Mouse (Mus musculus): ENCODE measurements around the gene Mea1. TPM values are rescaled to one million over a fixed set of nuclear protein-coding genes. Genes with fewer than 3 reads are reported as not detected.

Gene Mea1
- polyA plus RNA-seq, 1 experiment from 2014 or later, result 170 TPM

DNA sequence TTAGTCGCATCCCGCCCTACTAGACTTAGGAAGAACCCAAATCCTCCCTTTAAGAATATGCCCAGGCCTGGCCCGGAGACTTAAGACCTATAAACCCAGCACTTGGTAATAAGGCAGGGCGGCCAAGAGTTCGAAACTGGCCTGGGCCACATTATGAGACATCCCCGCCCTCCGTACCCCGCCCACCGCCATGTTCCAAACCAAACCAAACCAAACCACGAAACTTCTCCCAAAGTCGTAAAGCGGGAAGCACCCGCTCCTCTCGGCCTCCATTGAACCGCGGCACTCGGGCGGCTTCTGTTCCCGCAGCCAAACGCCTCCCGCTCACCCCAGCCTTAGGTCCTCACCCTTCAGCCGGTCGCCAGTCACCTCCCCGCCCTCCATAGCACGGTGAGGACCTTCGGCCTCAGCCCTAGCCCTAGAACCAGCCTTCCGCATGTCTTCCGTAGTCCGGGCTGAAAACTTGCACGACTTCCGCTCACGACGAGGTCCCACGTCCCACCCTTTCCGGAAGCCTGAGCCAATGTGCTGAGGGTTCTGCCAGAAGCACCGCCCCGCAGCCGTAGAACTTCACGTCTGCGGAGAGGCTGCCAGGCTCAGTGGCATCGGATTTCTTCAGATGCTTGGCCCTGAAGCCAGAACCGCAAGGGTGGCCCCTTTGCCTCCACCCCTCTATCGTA, 4.6 kb upstream of the Mea1 start, which contains the start of gene Rrp36:
Rrp36 (minus strand) TSS at position 503 of the 680 bp plus-strand sequence.
- Histone ChIP-seq H3K4me3 (peak within 1 kb of the TSS; percentile 89), H3K4me1 (peaks cover 26% of the 10 kb centered on the region), H3K27me3 (no peaks in the 10 kb centered on the region), H3K36me3 (peaks cover 60% of the 10 kb centered on the region), H3K27ac (peak within 1 kb of the TSS; percentile 97), H3K9me3 (no peaks in the 10 kb centered on the region), H3K4me2 (replicated peaks) (peak within 1 kb of the TSS; percentile 79), H3K9ac (peak within 1 kb of the TSS; percentile 78)
- peak; percentile 91 for ATAC-seq (ENCODE audit: insufficient number of reproducible peaks, insufficient read depth, low FRiP score, low TSS enrichment)
- WGBS, result 1% methylated on average over 43 of the region's 43 CpGs

DNA sequence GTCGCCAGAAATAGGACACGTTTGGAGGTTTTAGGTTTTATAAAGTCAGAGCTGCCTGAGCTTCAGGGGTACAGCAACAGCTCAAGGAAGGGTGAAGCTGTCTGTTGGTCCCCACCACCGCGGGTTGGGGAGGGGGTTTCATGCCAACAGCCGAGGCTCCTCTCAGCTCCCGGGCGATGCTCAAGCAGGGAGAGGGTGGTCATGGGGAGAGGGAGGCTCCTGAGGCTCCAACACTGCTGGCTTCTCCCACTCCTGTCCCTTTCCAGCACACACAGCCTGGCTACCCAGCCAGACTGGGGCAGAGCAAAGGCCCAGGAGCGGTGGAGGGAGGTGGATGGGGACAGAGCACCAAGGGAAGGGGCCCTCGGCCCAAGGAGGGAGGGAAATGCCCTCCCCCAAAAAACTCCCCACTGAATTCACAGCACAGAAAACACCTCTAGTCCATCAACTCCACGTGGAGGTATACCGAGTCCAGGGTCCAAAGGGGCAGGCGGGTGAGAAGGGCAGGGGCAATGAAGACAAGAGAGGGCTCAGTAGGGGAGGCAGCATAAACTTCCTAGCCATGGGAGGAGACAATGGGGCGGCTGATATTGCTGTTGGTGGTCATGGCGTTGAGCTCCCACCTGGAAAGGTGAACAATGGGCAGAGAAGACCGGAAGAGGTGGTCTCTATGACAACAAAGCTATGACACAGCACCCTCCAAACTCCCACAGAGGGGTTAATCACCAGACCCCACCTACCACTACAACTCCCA, 3.9 kb upstream of the Mea1 start:
- WGBS, result 15% methylated on average over 14 of the region's 15 CpGs
- peak overlapping the region; percentile 78 for H3K9ac ChIP-seq
- peaks cover 53% of the 10 kb centered on the region for H3K36me3 ChIP-seq
- peak overlapping the region; percentile 79 for H3K4me2 ChIP-seq (replicated peaks)
- ATAC-seq (ENCODE audit: insufficient number of reproducible peaks, insufficient read depth, low FRiP score, low TSS enrichment), result no peak; the same call in 1 of the 2 replicates
- H3K4me3 ChIP-seq, result peak overlapping the region; percentile 89
- H3K9me3 ChIP-seq, result no peaks in the 10 kb centered on the region
- H3K27ac ChIP-seq, result peak overlapping the region; percentile 97
- H3K4me1 ChIP-seq, result peaks cover 33% of the 10 kb centered on the region
- H3K27me3 ChIP-seq, result no peaks in the 10 kb centered on the region

DNA sequence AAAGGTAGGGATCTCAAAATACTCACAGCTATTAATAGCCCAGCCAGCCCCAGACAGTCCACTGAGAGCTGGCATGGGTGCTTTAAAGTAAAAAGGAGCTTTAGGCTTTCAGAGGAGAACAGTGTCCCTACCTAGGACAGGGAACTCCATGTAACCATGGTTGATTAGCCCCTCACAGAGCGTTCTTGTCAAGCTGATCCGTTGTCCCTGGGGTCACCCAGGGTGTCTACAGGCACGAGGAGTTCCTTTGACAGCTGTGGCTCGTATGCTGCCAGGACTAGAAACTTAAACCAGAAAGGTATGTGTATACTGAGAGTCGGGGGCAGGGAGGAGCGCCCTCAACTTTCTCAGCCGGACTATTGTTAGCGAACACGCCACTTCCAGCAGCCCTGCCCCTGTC, 318 bp downstream of the Mea1 start:
- Histone ChIP-seq H3K27me3 (no peaks in the 10 kb centered on the region), H3K4me1 (peaks cover 33% of the 10 kb centered on the region), H3K4me3 (peak overlapping the region; percentile 89), H3K9ac (peak overlapping the region; percentile 77), H3K4me2 (replicated peaks) (peak overlapping the region; percentile 92), H3K9me3 (no peaks in the 10 kb centered on the region), H3K27ac (peak overlapping the region; percentile 57; the same call in 1 of the 2 replicates), H3K36me3 (peaks cover 49% of the 10 kb centered on the region)
- ATAC-seq (ENCODE audit: insufficient number of reproducible peaks, insufficient read depth, low FRiP score, low TSS enrichment), result no peak
- 32% methylated on average over 9 of the region's 9 CpGs for WGBS

DNA sequence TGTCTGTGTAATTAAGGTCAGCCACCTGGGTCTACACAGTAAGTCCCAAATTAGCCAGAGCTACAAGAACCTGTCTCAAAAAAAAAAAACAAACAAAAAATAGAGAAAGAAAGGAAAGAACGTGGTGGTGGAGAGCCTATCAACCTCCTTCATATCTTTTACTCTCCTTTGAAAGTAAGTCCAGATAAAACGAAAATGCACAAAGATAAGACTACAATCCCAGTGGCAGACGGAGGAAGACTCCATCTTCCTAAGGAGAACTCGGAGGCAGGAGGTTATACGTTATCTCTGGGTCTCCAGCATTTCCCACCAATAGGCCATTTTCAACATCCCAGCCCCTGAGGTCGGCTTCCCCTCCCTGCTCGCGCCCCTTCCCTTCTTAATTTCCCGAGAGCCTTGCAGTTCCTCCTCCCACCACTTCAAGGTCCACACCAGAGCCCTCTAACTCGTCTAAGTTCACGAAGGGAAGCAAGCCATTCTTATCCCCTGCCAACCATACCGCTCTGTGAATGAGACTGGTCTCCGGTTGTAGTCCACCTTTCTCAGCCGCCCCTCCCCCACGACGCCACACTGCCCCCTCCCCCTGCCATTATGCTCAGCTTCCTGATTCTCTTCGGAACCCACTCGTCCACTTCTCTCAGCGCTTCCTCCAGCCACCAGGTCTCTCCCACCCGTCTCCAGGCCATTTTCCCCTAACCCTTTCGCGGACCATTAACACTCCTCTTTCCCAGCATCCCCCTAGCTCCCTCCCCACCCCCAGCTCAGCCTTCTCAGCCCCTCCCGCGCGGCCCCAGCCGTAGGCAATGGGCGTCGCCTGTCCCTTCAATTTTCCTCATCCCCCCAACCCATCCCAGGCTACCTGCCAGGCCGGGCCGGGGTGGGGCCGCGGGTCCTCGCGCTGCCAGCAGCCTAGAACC, 1.5 kb downstream of the Mea1 start:
- peak; percentile 24 for ATAC-seq (ENCODE audit: insufficient number of reproducible peaks, insufficient read depth, low FRiP score, low TSS enrichment)
- no peaks in the 10 kb centered on the region for H3K9me3 ChIP-seq
- H3K27me3 ChIP-seq, result no peaks in the 10 kb centered on the region
- under 1% methylated on average over 34 of the region's 34 CpGs for WGBS
- H3K9ac ChIP-seq, result peak overlapping the region; percentile 77
- H3K36me3 ChIP-seq, result peaks cover 56% of the 10 kb centered on the region
- peaks cover 25% of the 10 kb centered on the region for H3K4me1 ChIP-seq
- peak overlapping the region; percentile 92 for H3K4me2 ChIP-seq (replicated peaks)
- peak overlapping the region; percentile 89 for H3K4me3 ChIP-seq
- H3K27ac ChIP-seq, result peak overlapping the region; percentile 93

DNA sequence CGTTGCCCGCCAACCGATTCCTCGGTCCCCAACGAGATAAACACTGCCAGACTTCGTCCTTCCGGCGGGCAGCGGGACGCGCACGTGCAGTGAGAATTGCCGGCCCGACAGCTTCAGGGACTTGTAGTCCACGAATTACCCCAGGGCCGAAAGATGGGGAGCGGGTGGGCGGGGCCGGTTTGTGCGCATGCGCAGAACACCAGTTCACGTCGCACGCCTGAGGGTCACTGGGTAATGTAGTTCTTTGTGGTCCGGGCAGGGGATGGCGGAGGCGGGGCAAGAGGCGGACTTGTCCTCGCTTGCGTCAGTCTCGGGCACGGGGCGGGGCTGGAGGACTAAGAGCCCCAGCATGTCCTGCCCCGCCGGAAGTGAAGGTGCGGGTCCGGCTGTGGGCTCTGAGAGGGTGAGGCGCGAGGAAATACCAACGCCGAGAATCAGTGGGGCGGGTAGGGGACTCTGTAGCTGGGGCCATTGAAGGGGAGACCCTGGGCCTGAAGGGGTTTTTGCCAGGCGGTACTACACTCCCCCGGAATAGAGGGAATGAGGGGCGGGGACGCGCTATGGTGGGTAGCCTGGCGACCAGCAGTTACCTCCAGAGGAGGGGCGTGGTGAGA, 2.3 kb downstream of the Mea1 start, which contains the start of gene Klhdc3:
Klhdc3 (minus strand) TSS at position 155 of the 614 bp plus-strand sequence.
- H3K27ac ChIP-seq, result peak within 1 kb of the TSS; percentile 93
- peaks cover 56% of the 10 kb centered on the region for H3K36me3 ChIP-seq
- no peaks in the 10 kb centered on the region for H3K27me3 ChIP-seq
- H3K9ac ChIP-seq, result peak within 1 kb of the TSS; percentile 77
- no peaks in the 10 kb centered on the region for H3K9me3 ChIP-seq
- peak within 1 kb of the TSS; percentile 89 for H3K4me3 ChIP-seq
- ATAC-seq (ENCODE audit: insufficient number of reproducible peaks, insufficient read depth, low FRiP score, low TSS enrichment), result peak; percentile 94
- H3K4me1 ChIP-seq, result peaks cover 24% of the 10 kb centered on the region
- H3K4me2 ChIP-seq (replicated peaks), result peak within 1 kb of the TSS; percentile 92
- under 1% methylated on average over 49 of the region's 49 CpGs for WGBS

DNA sequence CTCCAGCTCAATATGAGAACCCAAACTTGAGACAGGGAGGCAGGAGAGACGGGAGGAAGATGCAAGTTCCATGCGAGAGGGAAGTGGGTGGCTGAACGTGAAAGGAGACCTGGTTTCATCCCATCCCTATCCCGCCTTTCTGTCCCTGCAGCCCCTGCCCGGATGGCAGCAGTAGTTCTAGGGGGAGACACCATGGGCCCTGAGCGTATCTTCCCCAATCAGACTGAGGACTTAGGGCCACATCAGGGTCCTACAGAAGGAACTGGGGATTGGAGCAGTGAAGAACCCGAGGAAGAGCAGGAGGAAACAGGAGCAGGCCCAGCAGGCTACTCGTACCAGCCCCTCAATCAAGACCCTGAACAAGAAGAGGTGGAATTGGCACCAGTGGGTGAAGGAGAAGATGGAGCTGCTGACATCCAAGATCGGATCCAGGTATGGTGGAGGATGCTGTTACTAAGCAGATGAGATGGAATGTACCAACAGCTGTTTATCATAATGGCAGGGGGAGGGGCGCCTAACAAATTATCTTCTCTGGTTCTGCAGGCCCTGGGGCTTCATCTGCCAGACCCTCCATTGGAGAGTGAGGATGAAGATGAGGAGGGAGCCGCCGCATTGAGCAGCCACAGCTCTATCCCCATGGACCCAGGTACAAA, 3.0 kb downstream of the Mea1 start:
- Histone ChIP-seq H3K9me3 (no peaks in the 10 kb centered on the region), H3K27me3 (no peaks in the 10 kb centered on the region), H3K4me3 (peak overlapping the region; percentile 89), H3K36me3 (peaks cover 56% of the 10 kb centered on the region), H3K4me1 (peaks cover 24% of the 10 kb centered on the region), H3K27ac (peak overlapping the region; percentile 83), H3K4me2 (replicated peaks) (peak overlapping the region; percentile 92), H3K9ac (peak overlapping the region; percentile 77)
- no peak for ATAC-seq (ENCODE audit: insufficient number of reproducible peaks, insufficient read depth, low FRiP score, low TSS enrichment)
- WGBS, result 22% methylated on average over 12 of the region's 12 CpGs

DNA sequence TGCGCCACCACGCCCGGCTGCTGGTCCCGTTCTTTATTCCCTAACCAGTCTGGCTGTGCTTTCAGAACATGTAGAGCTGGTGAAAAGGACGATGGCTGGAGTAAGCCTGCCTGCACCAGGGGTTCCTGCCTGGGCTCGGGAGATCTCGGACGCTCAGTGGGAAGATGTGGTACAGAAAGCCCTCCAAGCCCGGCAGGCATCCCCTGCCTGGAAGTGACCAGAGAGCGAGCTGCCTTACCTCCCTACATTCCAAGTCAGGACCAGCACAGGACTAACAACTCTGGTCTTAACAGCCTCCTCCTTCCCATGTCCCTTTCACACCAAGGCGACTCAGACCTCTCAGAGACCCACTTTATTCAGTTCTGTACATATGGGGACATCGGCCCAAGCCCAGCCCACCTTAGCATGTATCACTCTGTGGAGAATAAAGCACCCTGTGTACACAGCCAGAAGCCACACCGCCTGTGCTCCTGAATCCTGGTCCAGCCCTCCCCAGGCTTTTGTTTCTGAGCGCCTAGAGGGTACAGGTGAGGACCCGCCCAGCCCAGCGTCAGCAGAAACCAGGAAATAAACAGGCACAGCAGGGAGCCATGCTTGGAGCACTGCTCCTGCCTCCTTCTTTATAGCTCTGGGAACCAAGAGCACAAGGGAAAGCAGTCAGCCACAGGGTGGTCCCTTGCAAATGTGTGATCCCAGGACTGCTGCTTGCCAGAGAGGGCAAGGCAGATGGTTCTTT, 4.2 kb downstream of the Mea1 start:
- WGBS, result 84% methylated on average over 16 of the region's 16 CpGs
- Histone ChIP-seq H3K4me2 (replicated peaks) (no peak overlapping the region), H3K27ac (no peak overlapping the region), H3K4me1 (peaks cover 24% of the 10 kb centered on the region), H3K9ac (no peak overlapping the region), H3K36me3 (peaks cover 52% of the 10 kb centered on the region), H3K27me3 (no peaks in the 10 kb centered on the region), H3K4me3 (no peak overlapping the region), H3K9me3 (no peaks in the 10 kb centered on the region)
- no peak for ATAC-seq (ENCODE audit: insufficient number of reproducible peaks, insufficient read depth, low FRiP score, low TSS enrichment)

DNA sequence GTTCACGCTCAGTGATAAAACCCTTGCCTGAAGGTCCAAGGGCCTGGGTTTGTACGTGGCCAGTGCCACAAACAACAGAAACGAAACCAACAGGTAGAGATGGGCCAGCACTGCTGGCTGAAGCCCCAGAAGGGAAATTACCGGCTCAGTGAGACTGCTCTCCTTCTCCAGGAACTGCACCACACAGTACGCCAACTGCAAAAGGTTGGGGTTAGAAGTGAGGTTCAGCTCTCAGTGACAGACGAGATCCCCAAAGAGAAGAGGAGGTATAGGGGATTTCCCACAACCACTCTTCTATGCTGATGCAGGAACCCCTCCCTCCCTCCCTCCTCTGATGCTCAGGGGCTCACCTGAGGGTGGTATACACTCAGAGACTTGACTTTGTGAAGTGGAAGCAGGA, 7.3 kb downstream of the Mea1 start:
- Histone ChIP-seq H3K9me3 (no peaks in the 10 kb centered on the region), H3K4me1 (peaks cover 9% of the 10 kb centered on the region), H3K4me2 (replicated peaks) (no peak overlapping the region), H3K9ac (no peak overlapping the region), H3K27ac (no peak overlapping the region), H3K36me3 (peaks cover 53% of the 10 kb centered on the region), H3K27me3 (no peaks in the 10 kb centered on the region), H3K4me3 (no peak overlapping the region)
- no peak for ATAC-seq (ENCODE audit: insufficient number of reproducible peaks, insufficient read depth, low FRiP score, low TSS enrichment)
- WGBS, result 93% methylated on average over 6 of the region's 6 CpGs

DNA sequence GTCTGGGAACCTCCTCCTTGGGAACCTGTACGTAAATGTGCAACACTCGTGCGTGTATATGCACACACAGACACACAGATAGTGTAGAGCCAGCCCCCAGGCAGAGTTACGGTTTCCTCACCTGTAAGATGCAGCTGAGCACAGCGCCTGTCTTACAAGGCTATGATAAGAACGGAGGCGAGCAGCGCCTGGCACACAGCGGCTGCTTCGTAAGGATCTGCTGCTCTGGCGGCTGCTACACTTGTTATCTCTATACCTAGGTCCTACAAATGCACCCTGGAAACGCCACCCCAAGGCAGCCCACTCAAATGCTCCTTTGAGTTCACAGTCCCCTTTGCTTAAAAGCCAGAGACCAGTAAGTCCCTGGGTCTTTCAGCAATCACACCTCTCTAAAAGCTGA, 12.1 kb downstream of the Mea1 start:
- H3K4me2 ChIP-seq (replicated peaks), result no peak overlapping the region
- H3K27ac ChIP-seq, result no peak overlapping the region
- no peak overlapping the region for H3K4me3 ChIP-seq
- no peaks in the 10 kb centered on the region for H3K9me3 ChIP-seq
- no peak for ATAC-seq (ENCODE audit: insufficient number of reproducible peaks, insufficient read depth, low FRiP score, low TSS enrichment)
- WGBS, result 91% methylated on average over 12 of the region's 12 CpGs
- no peak overlapping the region for H3K9ac ChIP-seq
- H3K27me3 ChIP-seq, result no peaks in the 10 kb centered on the region
- no peaks in the 10 kb centered on the region for H3K4me1 ChIP-seq
- H3K36me3 ChIP-seq, result peaks cover 34% of the 10 kb centered on the region

DNA sequence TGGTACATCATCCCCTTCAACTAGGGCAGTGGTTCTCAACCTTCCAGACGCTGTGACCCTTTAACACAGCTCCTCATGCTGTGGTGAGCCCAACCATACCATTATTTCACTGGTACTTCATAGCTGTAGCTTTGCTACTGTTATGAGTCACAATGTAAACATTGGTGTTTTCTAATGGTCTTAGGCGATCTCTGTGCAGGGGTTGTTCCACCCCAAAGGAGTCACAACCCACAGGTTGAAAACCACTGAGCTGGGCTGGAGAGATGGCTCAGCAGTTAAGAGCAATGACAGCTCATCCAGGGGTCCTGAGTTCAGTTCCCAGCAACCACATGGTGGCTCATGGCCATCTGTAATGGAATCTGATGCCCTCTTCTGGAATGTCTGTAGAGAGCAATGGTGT, 12.8 kb downstream of the Mea1 start:
- ATAC-seq (ENCODE audit: insufficient number of reproducible peaks, insufficient read depth, low FRiP score, low TSS enrichment), result no peak
- WGBS, result 93% methylated on average over 2 of the region's 2 CpGs
- H3K4me3 ChIP-seq, result no peak overlapping the region
- no peak overlapping the region for H3K9ac ChIP-seq
- peaks cover 31% of the 10 kb centered on the region for H3K36me3 ChIP-seq
- H3K27me3 ChIP-seq, result no peaks in the 10 kb centered on the region
- H3K27ac ChIP-seq, result no peak overlapping the region
- H3K4me1 ChIP-seq, result no peaks in the 10 kb centered on the region
- no peak overlapping the region for H3K4me2 ChIP-seq (replicated peaks)
- no peaks in the 10 kb centered on the region for H3K9me3 ChIP-seq
